Mouse (Mus musculus) forebrain, embryonic 15.5 days (tissue): ENCODE results near the gene Sgip1. TPM values are rescaled to one million over a fixed set of nuclear protein-coding genes. Genes with fewer than 3 reads are reported as not detected.

Experiments
- ATAC-seq: fragments of 200-750 bp; cut with Nextera tagmentation; replicated peaks from 2 replicates; pipeline ENCODE4 v1.8.0; 2017; ENCODE audit warnings: mild to moderate bottlenecking, moderate TSS enrichment, moderate library complexity
- H3K27ac ChIP-seq: fragments of 300-500 bp; sonication (generic); replicated peaks from 2 replicates; pipeline ENCODE4 v1.5.1; 2015; ENCODE audit warnings: mild to moderate bottlenecking, inconsistent platforms
- H3K27me3 ChIP-seq: fragments of 300-500 bp; sonication (generic); 2 replicates; pipeline ENCODE4 v1.6.1; 2015; ENCODE audit warnings: inconsistent platforms
- H3K36me3 ChIP-seq: fragments of 300-500 bp; sonication (generic); 2 replicates; pipeline ENCODE4 v1.6.1; 2015; ENCODE audit warnings: mild to moderate bottlenecking, inconsistent platforms
- H3K4me1 ChIP-seq: fragments of 300-500 bp; sonication (generic); 2 replicates; pipeline ENCODE4 v1.6.1; 2015; ENCODE audit warnings: inconsistent platforms
- H3K4me2 ChIP-seq: fragments of 300-500 bp; sonication (generic); replicated peaks from 2 replicates; pipeline ENCODE4 v1.6.1; 2015; ENCODE audit warnings: mild to moderate bottlenecking, inconsistent platforms
- H3K4me3 ChIP-seq: fragments of 300-500 bp; sonication (generic); 2 replicates; pipeline ENCODE4 v1.5.1; 2015; ENCODE audit warnings: mild to moderate bottlenecking, inconsistent platforms
- H3K9ac ChIP-seq: fragments of 300-500 bp; sonication (generic); replicated peaks from 2 replicates; pipeline ENCODE4 v1.6.1; 2015; ENCODE audit warnings: mild to moderate bottlenecking, inconsistent platforms
- H3K9me3 ChIP-seq: fragments of 300-500 bp; sonication (generic); 2 replicates; pipeline ENCODE4 v1.6.1; 2016; ENCODE audit warnings: inconsistent platforms
- WGBS: fragments of 180-500 bp; shearing (Covaris S2); methylation state at CpG from one replicate; pipeline ENCODE4 v1.1.7; 2015; ENCODE audit warnings: mixed read lengths; 5-methylcytosine and 5-hydroxymethylcytosine counted together
- polyA plus RNA-seq: library from polyadenylated mRNA; unstranded; fragments of >200 nt; fragmentation: Nextera tagmentation; extraction: Ambion mirVana; gene quantifications from 2 replicates; pipeline ENCODE4 v1.2.1, GENCODE M21; 2015

The Sgip1 gene
- polyA plus RNA-seq, 1 experiment from 2014 or later: 57.3 TPM

DNA sequence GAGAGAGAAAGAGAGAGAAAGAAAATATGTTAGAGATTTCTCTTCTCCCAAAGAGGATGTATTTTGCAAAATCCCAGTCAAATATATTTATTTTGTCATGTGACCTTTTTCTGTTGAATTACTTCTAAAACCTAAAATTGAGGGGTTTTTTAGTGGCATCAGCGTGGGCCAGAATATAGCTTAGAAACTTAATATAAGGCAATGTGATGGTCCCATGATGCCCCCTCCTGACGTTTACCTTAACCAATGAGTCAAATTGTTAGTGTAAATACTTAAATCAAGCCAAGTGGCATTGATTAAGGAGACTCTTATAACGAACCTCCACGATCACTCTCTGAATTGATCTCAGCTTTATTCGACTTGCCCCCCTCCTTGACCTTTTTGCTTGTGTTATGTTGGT, 233.1 kb downstream of the Sgip1 start:
- H3K4me1 ChIP-seq: peaks cover 9% of the 10 kb centered on the region
- 43% methylated on average over 5 of the region's 5 CpGs for WGBS
- H3K27me3 ChIP-seq: peaks cover 10% of the 10 kb centered on the region; the same call in 1 of the 2 replicates
- no peak overlapping the region for H3K9ac ChIP-seq
- H3K4me2 ChIP-seq: no peak overlapping the region
- H3K36me3 ChIP-seq: 0 out of 2 replicates have a peak, but pooled peaks cover 3% of the 10 kb centered on the region
- no peak for ATAC-seq
- no peak overlapping the region for H3K4me3 ChIP-seq
- H3K27ac ChIP-seq: no peak overlapping the region
- H3K9me3 ChIP-seq: no peaks in the 10 kb centered on the region

DNA sequence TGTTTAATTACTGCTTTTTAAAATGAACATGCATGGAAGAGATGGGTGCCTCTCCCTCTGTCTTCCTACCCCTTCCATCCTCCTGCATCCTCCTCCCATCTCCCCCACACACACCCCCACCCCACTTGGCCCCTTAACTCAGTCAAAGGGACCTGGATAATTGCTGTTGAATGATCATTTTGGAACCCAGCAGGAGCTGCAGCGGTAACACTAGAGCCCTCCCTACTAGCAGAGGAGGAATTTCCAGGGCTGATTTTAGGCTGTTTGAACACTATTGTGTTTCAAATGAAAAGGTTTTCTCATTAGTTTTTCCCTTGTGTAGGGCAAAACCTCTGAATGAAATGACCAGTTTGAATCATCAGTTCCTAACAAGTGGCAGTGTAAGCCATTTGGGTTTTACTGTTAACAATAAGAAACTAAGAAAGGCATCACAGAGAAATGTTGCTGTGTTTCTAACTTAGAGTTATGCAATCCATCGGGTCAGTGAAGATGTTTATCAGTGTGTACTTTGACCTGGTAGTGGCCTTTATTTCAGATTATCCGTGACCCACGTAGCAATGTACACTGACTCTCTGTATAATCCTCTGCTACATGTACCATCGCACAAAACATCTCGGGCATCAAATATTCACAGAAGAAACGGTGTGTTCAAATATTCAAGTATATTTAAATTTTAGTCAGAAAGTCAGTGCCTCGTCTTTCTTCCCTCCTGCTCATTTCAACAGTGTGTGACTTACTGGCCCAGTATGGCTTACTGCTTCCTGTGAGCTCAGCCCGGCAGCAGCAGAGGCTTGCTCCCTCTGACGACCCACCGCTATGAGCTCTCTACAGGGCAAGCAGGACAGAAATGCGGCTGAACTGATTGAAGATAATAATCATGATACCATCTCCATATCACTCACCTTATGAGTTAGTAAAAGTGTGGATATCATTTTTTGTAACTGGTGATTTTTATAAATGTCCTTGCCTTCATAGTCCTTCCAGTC, 235.5 kb downstream of the Sgip1 start:
- Histone ChIP-seq H3K27me3 (peaks cover 17% of the 10 kb centered on the region; the same call in 1 of the 2 replicates), H3K9ac (no peak overlapping the region), H3K4me1 (peaks cover 9% of the 10 kb centered on the region), H3K9me3 (no peaks in the 10 kb centered on the region), H3K4me2 (no peak overlapping the region), H3K4me3 (no peak overlapping the region), H3K27ac (no peak overlapping the region), H3K36me3 (no peaks in the 10 kb centered on the region)
- no peak for ATAC-seq
- 14% methylated on average over 12 of the region's 12 CpGs for WGBS

DNA sequence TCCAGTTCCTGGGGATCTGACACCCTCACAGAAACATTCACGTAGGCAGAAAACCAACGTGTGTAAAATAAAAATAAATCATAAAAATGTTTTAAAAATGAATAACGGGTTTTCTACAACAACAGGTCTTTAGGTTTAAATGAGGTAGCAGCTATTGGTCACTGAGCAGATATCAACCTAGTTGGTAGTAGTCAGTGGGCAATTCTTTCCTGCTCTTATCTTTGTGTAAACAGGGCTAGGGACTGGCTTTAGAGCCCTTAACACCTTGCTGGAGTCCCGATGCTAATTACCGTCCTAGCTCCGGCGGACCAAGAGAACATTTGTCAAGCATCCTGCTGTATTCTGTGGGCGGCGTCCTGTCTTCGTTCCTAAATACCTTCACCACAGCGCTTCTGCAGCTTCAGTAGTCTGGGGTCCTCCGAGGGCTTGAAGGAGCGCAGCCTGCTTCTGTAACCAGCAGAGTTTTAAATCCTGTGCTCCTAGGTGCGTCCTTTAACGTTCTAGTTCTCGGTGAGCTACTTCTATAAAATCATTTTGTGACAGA, 236.8 kb downstream of the Sgip1 start:
- no peak overlapping the region for H3K27ac ChIP-seq
- peaks cover 17% of the 10 kb centered on the region; the same call in 1 of the 2 replicates for H3K27me3 ChIP-seq
- no peak overlapping the region for H3K4me3 ChIP-seq
- no peaks in the 10 kb centered on the region for H3K9me3 ChIP-seq
- 14% methylated on average over 16 of the region's 16 CpGs for WGBS
- H3K4me1 ChIP-seq: peaks cover 9% of the 10 kb centered on the region
- ATAC-seq: no peak
- peak overlapping the region; percentile 45 for H3K4me2 ChIP-seq
- no peak overlapping the region for H3K9ac ChIP-seq
- no peaks in the 10 kb centered on the region for H3K36me3 ChIP-seq

DNA sequence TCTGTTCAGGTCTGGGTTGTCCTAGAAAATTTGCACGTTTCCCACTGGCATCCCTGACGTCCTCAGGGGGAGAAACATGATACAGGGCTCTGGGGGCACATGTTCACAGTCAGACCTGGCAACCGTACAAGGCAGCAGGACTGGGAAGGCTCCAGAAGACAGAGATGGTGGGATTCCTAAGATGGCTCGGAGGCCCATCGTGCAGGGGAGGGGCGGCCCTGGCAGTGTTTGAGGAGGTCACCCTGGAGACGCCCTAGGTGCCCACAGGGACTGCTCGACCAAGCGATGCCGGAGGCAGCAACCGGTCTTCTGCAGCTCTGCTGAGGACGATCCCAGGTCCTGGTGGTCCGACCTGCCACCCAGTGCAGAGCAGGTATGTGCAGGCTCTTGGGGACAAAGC, 237.3 kb downstream of the Sgip1 start, which contains the start of gene Tctex1d1:
Tctex1d1 (plus strand) TSS at position 167 of the 400 bp plus-strand sequence.
- 2% methylated on average over 13 of the region's 13 CpGs for WGBS
- no peaks in the 10 kb centered on the region for H3K36me3 ChIP-seq
- no peak within 1 kb of the TSS for H3K9ac ChIP-seq
- peak; percentile 51; the same call in 1 of the 2 replicates for ATAC-seq
- no peak within 1 kb of the TSS for H3K27ac ChIP-seq
- peaks cover 9% of the 10 kb centered on the region for H3K4me1 ChIP-seq
- peak within 1 kb of the TSS; percentile 45 for H3K4me2 ChIP-seq
- H3K27me3 ChIP-seq: peaks cover 15% of the 10 kb centered on the region; the same call in 1 of the 2 replicates
- H3K4me3 ChIP-seq: peak within 1 kb of the TSS; percentile 21
- no peaks in the 10 kb centered on the region for H3K9me3 ChIP-seq

DNA sequence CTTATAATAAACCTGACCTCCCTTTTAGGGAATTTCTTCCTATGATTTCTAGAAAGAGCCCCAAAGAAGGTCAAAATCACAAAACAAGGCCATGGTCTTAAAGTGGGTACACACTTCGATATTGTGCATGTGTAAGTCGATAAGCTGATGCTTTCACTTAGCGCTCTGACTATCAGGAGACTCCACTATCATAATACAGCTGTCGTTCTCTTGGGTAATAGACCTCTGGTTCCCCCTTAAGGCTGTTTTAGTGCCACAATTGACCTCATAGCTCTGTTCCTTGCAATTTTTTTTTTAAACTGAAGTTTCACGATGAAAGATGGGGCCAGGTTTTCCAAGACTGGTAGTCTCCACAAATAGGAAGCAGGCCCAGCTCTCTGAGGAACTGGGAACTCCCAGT, 238.3 kb downstream of the Sgip1 start:
- Histone ChIP-seq H3K4me1 (peaks cover 9% of the 10 kb centered on the region), H3K4me2 (no peak overlapping the region), H3K27ac (no peak overlapping the region), H3K36me3 (no peaks in the 10 kb centered on the region), H3K9ac (no peak overlapping the region), H3K4me3 (no peak overlapping the region), H3K27me3 (peaks cover 15% of the 10 kb centered on the region; the same call in 1 of the 2 replicates), H3K9me3 (no peaks in the 10 kb centered on the region)
- no peak for ATAC-seq
- 70% methylated on average over 5 of the region's 5 CpGs for WGBS

DNA sequence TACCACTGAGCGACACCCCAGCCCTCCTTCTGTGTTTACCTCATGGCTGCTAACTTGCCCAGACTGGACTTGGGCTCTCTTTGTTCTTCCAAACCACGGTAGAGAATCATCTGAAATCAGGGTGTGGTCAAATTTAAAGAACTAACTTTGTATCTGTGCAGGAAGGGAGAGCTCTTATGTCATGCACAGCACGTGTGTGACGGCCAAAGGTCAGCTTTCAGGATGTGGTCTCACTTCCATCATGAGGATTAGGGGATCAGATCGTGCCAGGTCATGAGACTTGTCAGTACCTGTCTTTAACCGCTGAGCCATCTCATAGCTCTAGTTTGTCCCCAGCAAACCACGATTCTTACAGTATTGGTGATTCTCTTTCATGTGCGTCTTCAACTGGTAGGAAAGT, 240.6 kb downstream of the Sgip1 start:
- no peak for ATAC-seq
- Histone ChIP-seq H3K9me3 (no peaks in the 10 kb centered on the region), H3K9ac (no peak overlapping the region), H3K36me3 (no peaks in the 10 kb centered on the region), H3K4me3 (no peak overlapping the region), H3K4me1 (peaks cover 9% of the 10 kb centered on the region), H3K27me3 (0 out of 2 replicates have a peak, but pooled peaks cover 7% of the 10 kb centered on the region), H3K27ac (no peak overlapping the region), H3K4me2 (no peak overlapping the region)
- WGBS: 90% methylated on average over 8 of the region's 8 CpGs

DNA sequence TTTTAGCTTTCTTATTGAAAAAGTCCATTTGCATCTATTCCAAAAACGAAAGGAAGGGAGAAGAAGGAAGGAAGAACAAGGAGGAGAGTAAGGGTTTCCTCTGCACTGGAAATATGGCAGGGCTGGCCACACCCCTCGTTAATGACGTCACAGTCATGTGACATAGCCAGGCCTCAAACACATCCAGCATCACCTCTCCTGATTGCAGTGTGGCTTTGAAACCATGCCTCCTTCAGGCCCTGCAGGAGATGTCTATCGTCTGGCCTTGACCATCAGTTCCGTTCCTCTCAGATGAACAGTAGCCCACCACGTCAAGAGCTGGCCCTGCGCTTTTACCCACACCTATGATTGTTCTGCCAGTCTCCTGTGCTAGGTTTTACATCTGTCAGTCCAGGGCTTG, 245.1 kb downstream of the Sgip1 start:
- Histone ChIP-seq H3K4me2 (no peak overlapping the region), H3K9ac (no peak overlapping the region), H3K36me3 (no peaks in the 10 kb centered on the region), H3K9me3 (no peaks in the 10 kb centered on the region), H3K27me3 (no peaks in the 10 kb centered on the region), H3K27ac (no peak overlapping the region), H3K4me3 (no peak overlapping the region), H3K4me1 (no peaks in the 10 kb centered on the region)
- 73% methylated on average over 7 of the region's 7 CpGs for WGBS
- ATAC-seq: no peak

DNA sequence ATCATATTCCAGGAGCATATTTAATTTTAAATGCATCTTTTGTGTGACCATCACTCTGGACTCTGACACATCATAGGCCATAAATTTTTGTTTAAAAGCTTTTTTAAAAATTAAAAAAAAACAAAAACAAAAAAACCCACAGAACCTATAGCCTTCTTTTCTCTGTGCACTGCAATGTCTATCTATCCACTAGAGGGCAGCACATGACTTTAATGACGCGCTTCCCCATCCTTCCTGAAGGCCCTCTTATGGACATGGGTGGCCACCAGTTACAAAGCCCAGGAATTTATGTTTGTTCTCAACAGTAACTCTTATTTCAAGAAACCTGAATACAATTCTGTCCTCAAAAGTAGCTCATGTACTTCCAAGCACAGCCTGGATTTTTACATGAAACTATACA, 245.8 kb downstream of the Sgip1 start:
- 0% methylated on average over 2 of the region's 2 CpGs for WGBS
- H3K9ac ChIP-seq: no peak overlapping the region
- H3K4me1 ChIP-seq: no peaks in the 10 kb centered on the region
- no peaks in the 10 kb centered on the region for H3K36me3 ChIP-seq
- H3K4me3 ChIP-seq: no peak overlapping the region
- H3K4me2 ChIP-seq: no peak overlapping the region
- no peaks in the 10 kb centered on the region for H3K9me3 ChIP-seq
- H3K27ac ChIP-seq: no peak overlapping the region
- peak; percentile 83 for ATAC-seq
- H3K27me3 ChIP-seq: no peaks in the 10 kb centered on the region

DNA sequence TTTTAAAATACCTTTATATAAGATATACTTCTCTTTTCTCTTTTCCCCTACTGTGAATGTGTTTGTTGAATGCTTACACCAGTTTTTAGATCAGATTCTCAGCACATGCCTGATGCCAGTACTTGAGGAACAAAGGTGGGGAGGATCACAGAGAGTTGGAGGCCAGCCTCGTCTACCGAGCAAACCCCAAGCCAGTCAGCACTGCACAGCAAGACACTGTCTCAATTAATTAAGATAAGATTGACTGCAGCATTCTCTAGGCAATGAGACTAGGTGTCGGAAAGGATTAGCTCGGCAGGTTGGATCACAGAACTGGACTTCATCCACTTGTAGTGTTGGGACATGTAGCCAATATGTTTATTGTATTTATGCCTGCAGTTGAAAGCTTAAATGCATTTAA, 246.2 kb downstream of the Sgip1 start:
- ATAC-seq: no peak
- H3K4me2 ChIP-seq: no peak overlapping the region
- 17% methylated on average over 4 of the region's 4 CpGs for WGBS
- H3K4me1 ChIP-seq: no peaks in the 10 kb centered on the region
- no peaks in the 10 kb centered on the region for H3K9me3 ChIP-seq
- H3K27me3 ChIP-seq: no peaks in the 10 kb centered on the region
- no peak overlapping the region for H3K9ac ChIP-seq
- H3K27ac ChIP-seq: no peak overlapping the region
- no peaks in the 10 kb centered on the region for H3K36me3 ChIP-seq
- no peak overlapping the region for H3K4me3 ChIP-seq

DNA sequence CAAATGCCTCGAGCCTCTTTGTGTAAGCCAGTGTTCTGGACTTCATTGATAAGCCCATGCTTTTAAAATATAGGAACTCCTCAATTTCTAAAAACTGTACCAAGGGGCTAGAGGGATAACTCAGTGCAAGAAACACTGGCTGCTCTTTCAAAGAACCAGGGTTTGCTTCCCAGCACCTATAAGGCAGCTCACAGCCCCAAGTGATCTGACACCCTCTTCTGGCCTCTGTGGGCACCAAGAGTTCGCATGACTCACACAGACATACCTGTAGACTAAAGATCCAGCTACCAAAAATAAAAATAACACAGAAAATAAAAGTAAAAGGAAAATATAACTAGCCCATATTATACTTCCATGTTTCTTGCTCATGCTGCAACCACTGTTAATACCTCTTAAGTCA, 246.7 kb downstream of the Sgip1 start:
- H3K4me3 ChIP-seq: no peak overlapping the region

DNA sequence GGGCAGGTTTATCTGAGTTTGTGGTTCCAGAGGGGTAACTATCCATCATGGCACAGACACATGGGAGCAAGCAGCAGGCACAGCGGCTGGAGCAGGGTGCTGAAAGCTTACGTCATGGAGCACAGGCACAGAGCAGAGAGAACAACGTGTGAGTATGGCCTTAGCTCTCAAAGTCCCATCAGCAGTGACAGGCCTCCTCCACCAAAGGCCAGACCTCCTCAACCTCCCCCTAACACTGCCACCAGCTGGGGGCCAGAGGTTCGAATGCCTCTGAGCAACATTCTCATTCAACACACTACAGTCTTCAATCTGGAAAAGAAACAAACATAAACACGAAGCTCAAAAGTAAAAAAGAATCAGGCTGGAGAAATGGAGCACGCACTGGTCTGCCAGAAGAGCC, 247.4 kb downstream of the Sgip1 start:
- H3K4me2 ChIP-seq: no peak overlapping the region
- no peaks in the 10 kb centered on the region for H3K4me1 ChIP-seq
- H3K27ac ChIP-seq: no peak overlapping the region
- no peak overlapping the region for H3K4me3 ChIP-seq
- H3K9me3 ChIP-seq: no peaks in the 10 kb centered on the region
- no peak for ATAC-seq
- H3K9ac ChIP-seq: no peak overlapping the region
- H3K27me3 ChIP-seq: no peaks in the 10 kb centered on the region
- WGBS: 84% methylated on average over 6 of the region's 6 CpGs
- H3K36me3 ChIP-seq: no peaks in the 10 kb centered on the region

More for the DNA sequence above, 246.7 kb downstream of the Sgip1 start:
- no peak overlapping the region for H3K4me2 ChIP-seq
- no peak overlapping the region for H3K27ac ChIP-seq
- no peaks in the 10 kb centered on the region for H3K9me3 ChIP-seq
- no peak overlapping the region for H3K9ac ChIP-seq
- no peaks in the 10 kb centered on the region for H3K36me3 ChIP-seq
- ATAC-seq: no peak
- WGBS: 57% methylated on average over 2 of the region's 2 CpGs
- no peaks in the 10 kb centered on the region for H3K4me1 ChIP-seq
- no peaks in the 10 kb centered on the region for H3K27me3 ChIP-seq

DNA sequence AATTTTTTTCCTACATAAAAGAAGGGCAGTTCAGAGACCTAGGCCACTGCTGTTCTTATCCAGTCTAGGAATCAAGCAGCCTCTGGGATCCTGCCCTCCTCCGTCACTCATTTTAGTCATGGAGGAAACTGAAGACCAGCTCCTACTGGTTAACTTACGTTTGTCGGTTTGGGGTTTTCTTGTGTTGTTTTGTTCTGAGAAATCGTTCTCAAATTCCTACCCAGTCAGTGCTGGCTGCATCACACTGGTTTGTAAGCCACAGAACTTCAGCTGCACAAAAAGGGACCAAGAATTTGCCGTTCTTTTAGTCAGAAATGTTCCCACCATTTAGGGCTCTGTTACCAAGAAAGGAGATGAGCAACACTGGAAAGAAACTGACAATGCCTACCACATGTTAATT, 248.3 kb downstream of the Sgip1 start:
- H3K9ac ChIP-seq: no peak overlapping the region
- 83% methylated on average over 5 of the region's 5 CpGs for WGBS
- no peaks in the 10 kb centered on the region for H3K36me3 ChIP-seq
- no peaks in the 10 kb centered on the region for H3K4me1 ChIP-seq
- H3K4me3 ChIP-seq: no peak overlapping the region
- no peaks in the 10 kb centered on the region for H3K27me3 ChIP-seq
- H3K9me3 ChIP-seq: no peaks in the 10 kb centered on the region
- H3K27ac ChIP-seq: no peak overlapping the region
- H3K4me2 ChIP-seq: no peak overlapping the region
- no peak for ATAC-seq
